In the genomic region with DNA sequence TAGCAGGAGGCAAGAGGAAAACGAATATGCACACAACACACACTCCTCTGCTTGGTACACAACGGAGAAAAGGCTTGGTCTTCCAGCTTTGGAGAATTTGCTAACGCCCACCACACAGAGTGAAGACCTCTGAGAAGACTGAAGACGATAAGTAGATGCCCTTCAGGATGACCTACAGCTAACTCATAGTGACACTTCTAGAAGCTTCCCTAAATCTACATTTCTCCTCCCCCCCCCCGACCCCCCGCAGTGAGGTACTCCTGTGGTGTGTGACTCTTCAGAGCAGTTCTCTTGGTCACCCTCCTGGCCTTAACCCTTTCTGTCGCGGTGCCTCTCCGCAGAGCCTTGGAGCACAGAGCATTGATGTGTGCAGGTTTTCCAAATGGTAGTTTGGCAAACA, we compare ENCODE assay signal across 8 mouse cellular contexts. TPM values are rescaled to one million over a fixed set of nuclear protein-coding genes. Genes with fewer than 3 reads are reported as not detected.
DNase-seq lines count a peak whose midpoint lies in the region; ATAC-seq lines count a peak whose summit lies in the region.

No protein-coding gene starts in this region.

- H3K4me3 ChIP-seq in kidney, embryonic 16.5 days (ENCODE audit: low read length), result peak overlapping the region; percentile 75
- H3K4me3 ChIP-seq in embryonic facial prominence, embryonic 14.5 days (ENCODE audit: low read depth, low read length), result peak overlapping the region; percentile 75
- peak overlapping the region; percentile 72 for H3K4me3 ChIP-seq in intestine, embryonic 16.5 days (ENCODE audit: low read length)
- H3K4me3 ChIP-seq in neural tube, embryonic 12.5 days, result no peak overlapping the region

- no peak overlapping the region for H3K27ac ChIP-seq in kidney, embryonic 16.5 days (ENCODE audit: low read length)
- H3K27ac ChIP-seq in embryonic facial prominence, embryonic 14.5 days (replicated peaks; ENCODE audit: low read depth, low read length), result no peak overlapping the region
- no peak overlapping the region for H3K27ac ChIP-seq in intestine, embryonic 16.5 days (ENCODE audit: low read length)
- no peak overlapping the region for H3K27ac ChIP-seq in neural tube, embryonic 12.5 days

- H3K4me2 ChIP-seq in kidney, embryonic 16.5 days (replicated peaks; ENCODE audit: low read depth, low read length), result peak overlapping the region; percentile 99
- peak overlapping the region; percentile 93 for H3K4me2 ChIP-seq in embryonic facial prominence, embryonic 14.5 days (ENCODE audit: low read depth, low read length)
- peak overlapping the region; percentile 97 for H3K4me2 ChIP-seq in intestine, embryonic 16.5 days (ENCODE audit: low read depth, low read length)
- H3K4me2 ChIP-seq in neural tube, embryonic 12.5 days (replicated peaks), result peak overlapping the region; percentile 100

- no peaks in the 10 kb centered on the region for H3K36me3 ChIP-seq in kidney, embryonic 16.5 days (ENCODE audit: insufficient read depth, low read length)
- no peaks in the 10 kb centered on the region for H3K36me3 ChIP-seq in embryonic facial prominence, embryonic 14.5 days (ENCODE audit: control insufficient read depth, insufficient read depth, low read length)
- H3K36me3 ChIP-seq in intestine, embryonic 16.5 days (ENCODE audit: control insufficient read depth, insufficient read depth, low read length), result no peaks in the 10 kb centered on the region
- no peaks in the 10 kb centered on the region for H3K36me3 ChIP-seq in neural tube, embryonic 12.5 days

- H3K9ac ChIP-seq in kidney, embryonic 16.5 days (replicated peaks; ENCODE audit: low read length), result no peak overlapping the region
- peak overlapping the region; percentile 83; the same call in 1 of the 2 replicates for H3K9ac ChIP-seq in embryonic facial prominence, embryonic 14.5 days (ENCODE audit: low read depth, low read length)
- peak overlapping the region; percentile 79; the same call in 1 of the 2 replicates for H3K9ac ChIP-seq in intestine, embryonic 16.5 days (ENCODE audit: low read depth, low read length)
- H3K9ac ChIP-seq in neural tube, embryonic 12.5 days, result no peak overlapping the region

- DNase-seq in kidney, adult 18-20 months, result no peak
- DNase-seq in embryonic facial prominence, embryonic 14.5 days (ENCODE audit: low spot score), result no peak
- no peak for DNase-seq in layer of hippocampus, postnatal 10 days (ENCODE audit: low spot score in 2 of 2)
- DNase-seq in left cerebral cortex, postnatal 4 days, result no peak

- no peak for ATAC-seq in kidney, embryonic 16.5 days (ENCODE audit: low FRiP score, low TSS enrichment)
- 0 out of 2 replicates have a peak, but pooled peaks have one; percentile 6 for ATAC-seq in embryonic facial prominence, embryonic 14.5 days (ENCODE audit: low read depth)
- ATAC-seq in intestine, embryonic 16.5 days, result peak; percentile 8; the same call in 1 of the 2 replicates
- no peak for ATAC-seq in neural tube, embryonic 12.5 days (ENCODE audit: low FRiP score, low read depth)
- no peak for ATAC-seq in erythroblast, adult 5-6 weeks (replicated peaks; ENCODE audit: low FRiP score, poor library complexity, severe bottlenecking)

- intact Hi-C loops in left cerebral cortex, postnatal 4 days (cut with DNase I), result no loop called here

- peaks cover 12% of the 10 kb centered on the region for H3K4me1 ChIP-seq in kidney, embryonic 16.5 days (ENCODE audit: insufficient read depth, low read length)
- H3K4me1 ChIP-seq in embryonic facial prominence, embryonic 14.5 days (ENCODE audit: control insufficient read depth, insufficient read depth, low read length), result peaks cover 14% of the 10 kb centered on the region
- H3K4me1 ChIP-seq in intestine, embryonic 16.5 days (ENCODE audit: control insufficient read depth, insufficient read depth, low read length), result peaks cover 12% of the 10 kb centered on the region
- H3K4me1 ChIP-seq in neural tube, embryonic 12.5 days, result peaks cover 5% of the 10 kb centered on the region; the same call in 1 of the 2 replicates

- WGBS in kidney, embryonic 16.5 days, result 36% methylated on average over 9 of the region's 9 CpGs
- WGBS in embryonic facial prominence, embryonic 14.5 days, result 34% methylated on average over 9 of the region's 9 CpGs
- WGBS in intestine, embryonic 16.5 days, result 36% methylated on average over 9 of the region's 9 CpGs
- WGBS in neural tube, embryonic 12.5 days, result 33% methylated on average over 9 of the region's 9 CpGs

- H3K9me3 ChIP-seq in kidney, embryonic 16.5 days (ENCODE audit: low read length), result no peaks in the 10 kb centered on the region
- H3K9me3 ChIP-seq in embryonic facial prominence, embryonic 14.5 days (ENCODE audit: control insufficient read depth, low read length), result no peaks in the 10 kb centered on the region
- no peaks in the 10 kb centered on the region for H3K9me3 ChIP-seq in intestine, embryonic 16.5 days (ENCODE audit: control insufficient read depth, low read length)
- no peaks in the 10 kb centered on the region for H3K9me3 ChIP-seq in neural tube, embryonic 12.5 days

- H3K27me3 ChIP-seq in kidney, embryonic 16.5 days (ENCODE audit: insufficient read depth, low read length), result peaks cover 7% of the 10 kb centered on the region
- peaks cover 11% of the 10 kb centered on the region for H3K27me3 ChIP-seq in embryonic facial prominence, embryonic 14.5 days (replicated peaks; ENCODE audit: control insufficient read depth, insufficient read depth, low read length)
- H3K27me3 ChIP-seq in intestine, embryonic 16.5 days (replicated peaks; ENCODE audit: control insufficient read depth, insufficient read depth, low read length), result peaks cover 19% of the 10 kb centered on the region; the same call in 1 of the 2 replicates
- H3K27me3 ChIP-seq in neural tube, embryonic 12.5 days (replicated peaks), result peaks cover 32% of the 10 kb centered on the region

RNA-seq across cellular contexts. Expression of gene Fgf2, which starts 0.5 kb away (rescaled TPM):
- polyA plus RNA-seq in kidney, embryonic 16.5 days (2015; fragmentation: Nextera tagmentation; extraction: Ambion mirVana), result 1.4 and 1.6 TPM in 2 replicates
- 5.5 and 6.0 TPM in 2 replicates for polyA plus RNA-seq in embryonic facial prominence, embryonic 14.5 days (2014; fragmentation: Nextera tagmentation; extraction: Ambion mirVana)
- polyA plus RNA-seq in intestine, embryonic 16.5 days (2015; fragmentation: Nextera tagmentation; extraction: Ambion mirVana), result 2.1 and 2.5 TPM in 2 replicates
- 0.39 and 0.46 TPM in 2 replicates for polyA plus RNA-seq in neural tube, embryonic 12.5 days (2016; fragmentation: Nextera tagmentation; extraction: Ambion mirVana)
- total RNA-seq in erythroblast, adult 5-6 weeks (2015; ENCODE audit: low replicate concordance), result not detected in 2 replicates
- total RNA-seq in erythroblast, adult 5-6 weeks (2017; ENCODE audit: low replicate concordance), result not detected in 2 replicates
- total RNA-seq in layer of hippocampus, postnatal 10 days (2021), result 1 to 10 TPM; 3.8 to 4.5 TPM
- total RNA-seq in left cerebral cortex, postnatal 4 days (2021), result 1 to 10 TPM; 1.6 to 2.3 TPM

RNA-seq across cellular contexts. Expression of gene Cetn4, which starts 35.2 kb away (rescaled TPM):
- polyA plus RNA-seq in kidney, embryonic 16.5 days (2015; fragmentation: Nextera tagmentation; extraction: Ambion mirVana), result 2.5 and 3.4 TPM in 2 replicates
- 2.3 and 3.5 TPM in 2 replicates for polyA plus RNA-seq in embryonic facial prominence, embryonic 14.5 days (2014; fragmentation: Nextera tagmentation; extraction: Ambion mirVana)
- 1.1 and 1.9 TPM in 2 replicates for polyA plus RNA-seq in intestine, embryonic 16.5 days (2015; fragmentation: Nextera tagmentation; extraction: Ambion mirVana)
- 2.1 and 2.6 TPM in 2 replicates for polyA plus RNA-seq in neural tube, embryonic 12.5 days (2016; fragmentation: Nextera tagmentation; extraction: Ambion mirVana)
- total RNA-seq in erythroblast, adult 5-6 weeks (2015; ENCODE audit: low replicate concordance), result 1.3 TPM in 1 of 2 replicates, not detected in the other
- total RNA-seq in erythroblast, adult 5-6 weeks (2017; ENCODE audit: low replicate concordance), result 0.98 and 3.8 TPM in 2 replicates
- total RNA-seq in layer of hippocampus, postnatal 10 days (2021), result 1 to 10 TPM; 7.4 to 8.4 TPM
- total RNA-seq in left cerebral cortex, postnatal 4 days (2021), result 1 to 10 TPM; 2.8 to 3.6 TPM

RNA-seq across cellular contexts. Expression of gene Bbs12, which starts 35.3 kb away (rescaled TPM):
- 9.2 and 9.7 TPM in 2 replicates for polyA plus RNA-seq in kidney, embryonic 16.5 days (2015; fragmentation: Nextera tagmentation; extraction: Ambion mirVana)
- 7.0 and 9.4 TPM in 2 replicates for polyA plus RNA-seq in embryonic facial prominence, embryonic 14.5 days (2014; fragmentation: Nextera tagmentation; extraction: Ambion mirVana)
- polyA plus RNA-seq in intestine, embryonic 16.5 days (2015; fragmentation: Nextera tagmentation; extraction: Ambion mirVana), result 3.9 and 4.3 TPM in 2 replicates
- 4.6 and 5.9 TPM in 2 replicates for polyA plus RNA-seq in neural tube, embryonic 12.5 days (2016; fragmentation: Nextera tagmentation; extraction: Ambion mirVana)
- total RNA-seq in erythroblast, adult 5-6 weeks (2015; ENCODE audit: low replicate concordance), result 0.77 TPM in 1 of 2 replicates, not detected in the other
- total RNA-seq in erythroblast, adult 5-6 weeks (2017; ENCODE audit: low replicate concordance), result 0.56 and 0.68 TPM in 2 replicates
- 1 to 10 TPM; 4.8 to 5.6 TPM for total RNA-seq in layer of hippocampus, postnatal 10 days (2021)
- 1 to 10 TPM; 5.9 to 6.3 TPM for total RNA-seq in left cerebral cortex, postnatal 4 days (2021)

Comparison
In these comparisons a context has a peak if more than half of its experiments do, and no peak if none do; other contexts are left out.
1. ATAC-seq: peak in embryonic facial prominence, embryonic 14.5 days (single experiment) and intestine, embryonic 16.5 days (single experiment); none in kidney, embryonic 16.5 days (single experiment), neural tube, embryonic 12.5 days (single experiment) and erythroblast, adult 5-6 weeks (single experiment).
2. H3K9ac ChIP-seq: peak in embryonic facial prominence, embryonic 14.5 days (single experiment) and intestine, embryonic 16.5 days (single experiment); none in kidney, embryonic 16.5 days (single experiment) and neural tube, embryonic 12.5 days (single experiment).
3. Peak in every context shown above with its lines, with median percentiles within 50 percentile points of each other: H3K4me2 ChIP-seq.